Comparison of ENCODE assay signal across 11 mouse cellular contexts in genomic region chr11:114793868-114794545, GRCm38 (mm10). TPM values are rescaled to one million over a fixed set of nuclear protein-coding genes. Genes with fewer than 3 reads are reported as not detected.
DNase-seq lines count a peak whose midpoint lies in the region; ATAC-seq lines count a peak whose summit lies in the region.
"Had no signal": no experiment of that assay in that cellular context is flagged by ENCODE, and none has a peak within 500 bp of the region (broad histone marks: within the 10 kb centered on the region; RNA-seq: fewer than 3 reads in every experiment).

No protein-coding gene starts in this region.

- peaks cover 47% of the 10 kb centered on the region for H3K4me1 ChIP-seq in forebrain, embryonic 14.5 days (ENCODE audit: control insufficient read depth, insufficient read depth, low read length)
- peaks cover 78% of the 10 kb centered on the region for H3K4me1 ChIP-seq in midbrain, embryonic 13.5 days (replicated peaks)

- no peaks in the 10 kb centered on the region for H3K36me3 ChIP-seq in forebrain, embryonic 14.5 days (ENCODE audit: control insufficient read depth, insufficient read depth, low read length)
- H3K36me3 ChIP-seq in midbrain, embryonic 13.5 days, result no peaks in the 10 kb centered on the region

- H3K4me2 ChIP-seq in forebrain, embryonic 14.5 days (ENCODE audit: low read length), result peak overlapping the region; percentile 92
- peak overlapping the region; percentile 82 for H3K4me2 ChIP-seq in midbrain, embryonic 13.5 days (replicated peaks)

- WGBS in forebrain, embryonic 14.5 days, result 60% methylated on average over 19 of the region's 19 CpGs
- WGBS in midbrain, embryonic 13.5 days, result 52% methylated on average over 19 of the region's 19 CpGs

- peak overlapping the region; percentile 61 for H3K9ac ChIP-seq in forebrain, embryonic 14.5 days (ENCODE audit: low read length)
- H3K9ac ChIP-seq in midbrain, embryonic 13.5 days (replicated peaks), result peak overlapping the region; percentile 65

- peaks cover 11% of the 10 kb centered on the region for H3K27me3 ChIP-seq in forebrain, embryonic 14.5 days (replicated peaks; ENCODE audit: control insufficient read depth, insufficient read depth, low read length)
- peaks cover 33% of the 10 kb centered on the region for H3K27me3 ChIP-seq in midbrain, embryonic 13.5 days

- ATAC-seq in forebrain, embryonic 14.5 days, result no peak
- ATAC-seq in midbrain, embryonic 13.5 days, result no peak
- ATAC-seq: inflammation-experienced regulatory T-cells, adult 6 months had no signal

- peak overlapping the region; percentile 100 for H3K27ac ChIP-seq in forebrain, embryonic 14.5 days (ENCODE audit: low read depth, low read length)
- peak overlapping the region; percentile 99 for H3K27ac ChIP-seq in midbrain, embryonic 13.5 days

- H3K4me3 ChIP-seq in forebrain, embryonic 14.5 days (ENCODE audit: low read depth, low read length), result peak overlapping the region; percentile 30; the same call in 1 of the 2 replicates
- peak overlapping the region; percentile 49 for H3K4me3 ChIP-seq in midbrain, embryonic 13.5 days (replicated peaks)

- DNase-seq in 3134 (ENCODE audit: extremely low read depth, insufficient read length, low spot score), result peak; percentile 82
- peak; percentile 53 for DNase-seq in brain, adult 2 months (ENCODE audit: low read depth, low spot score)
- DNase-seq in forebrain, embryonic 14.5 days (ENCODE audit: low spot score), result no peak
- no peak for DNase-seq in yolk sac, embryonic 10.5 days (ENCODE audit: low spot score)
- DNase-seq in heart, postnatal 4 days, result no peak
- no peak for DNase-seq in testis, postnatal 14 days (ENCODE audit: low spot score)
- DNase-seq: right cerebral cortex, postnatal 14 days had no signal

- no peaks in the 10 kb centered on the region for H3K9me3 ChIP-seq in forebrain, embryonic 14.5 days (replicated peaks; ENCODE audit: control insufficient read depth, low read length)
- no peaks in the 10 kb centered on the region for H3K9me3 ChIP-seq in midbrain, embryonic 13.5 days

RNA-seq across cellular contexts. Expression of gene Btbd17, which starts 1.7 kb away (rescaled TPM):
- 22.1 and 24.7 TPM in 2 replicates for polyA plus RNA-seq in forebrain, embryonic 14.5 days (2014; fragmentation: Nextera tagmentation; extraction: Ambion mirVana)
- 30.1 and 33.6 TPM in 2 replicates for polyA plus RNA-seq in midbrain, embryonic 13.5 days (2015; fragmentation: Nextera tagmentation; extraction: Ambion mirVana)
- under 1 TPM; 0.17 to 0.25 TPM for total RNA-seq in heart, postnatal 4 days (2021)
- total RNA-seq: liver, adult 2 months had no signal
- polyA plus RNA-seq: inflammation-experienced regulatory T-cells, adult 6 months; liver, adult 2 months had no signal

RNA-seq across cellular contexts. Expression of gene Gpr142, which starts 4.7 kb away (rescaled TPM):
- not detected in 2 replicates for polyA plus RNA-seq in forebrain, embryonic 14.5 days (2014; fragmentation: Nextera tagmentation; extraction: Ambion mirVana)
- not detected in 2 replicates for polyA plus RNA-seq in midbrain, embryonic 13.5 days (2015; fragmentation: Nextera tagmentation; extraction: Ambion mirVana)
- total RNA-seq in heart, postnatal 4 days (2021), result not detected
- total RNA-seq: layer of hippocampus, postnatal 10 days; liver, adult 2 months had no signal
- polyA plus RNA-seq: inflammation-experienced regulatory T-cells, adult 6 months; liver, adult 2 months had no signal

RNA-seq across cellular contexts. Expression of gene Kif19a, which starts 28.8 kb away (rescaled TPM):
- 0.23 and 0.34 TPM in 2 replicates for polyA plus RNA-seq in forebrain, embryonic 14.5 days (2014; fragmentation: Nextera tagmentation; extraction: Ambion mirVana)
- polyA plus RNA-seq in midbrain, embryonic 13.5 days (2015; fragmentation: Nextera tagmentation; extraction: Ambion mirVana), result 0.35 and 1.2 TPM in 2 replicates
- total RNA-seq in heart, postnatal 4 days (2021), result under 1 TPM; 0.26 to 0.81 TPM

RNA-seq across cellular contexts. Expression of gene Gprc5c, which starts 56.9 kb away (rescaled TPM):
- 4.4 and 5.4 TPM in 2 replicates for polyA plus RNA-seq in forebrain, embryonic 14.5 days (2014; fragmentation: Nextera tagmentation; extraction: Ambion mirVana)
- 5.9 and 7.1 TPM in 2 replicates for polyA plus RNA-seq in midbrain, embryonic 13.5 days (2015; fragmentation: Nextera tagmentation; extraction: Ambion mirVana)
- 10 to 100 TPM; 11.9 to 12.1 TPM for total RNA-seq in heart, postnatal 4 days (2021)
- polyA plus RNA-seq: inflammation-experienced regulatory T-cells, adult 6 months had no signal

Comparison
In these comparisons a context has a peak if more than half of its experiments do, and no peak if none do; other contexts are left out.
1. DNase-seq: peak in 3134 (single experiment) and brain, adult 2 months (single experiment); none in forebrain, embryonic 14.5 days (single experiment), yolk sac, embryonic 10.5 days (single experiment), heart, postnatal 4 days (single experiment) and testis, postnatal 14 days (single experiment).